Mouse (Mus musculus) kidney, adult 2 months (tissue): ENCODE measurements around the gene Ptpre.

ENCODE experiments used
- CTCF ChIP-seq: fragments of 200-500 bp; conservative IDR thresholded peaks from 2 replicates; pipeline ENCODE4 v1.5.1; 2011; ENCODE audit warnings: low read depth, mild to moderate bottlenecking, control low read depth, low read length, moderate library complexity, mixed read lengths; ENCODE audit not compliant: insufficient read depth, insufficient read length
- POLR2A ChIP-seq: fragments of 200-500 bp; IDR thresholded peaks from one replicate; pipeline ENCODE4 v1.6.1; 2011; ENCODE audit warnings: low read depth, low read length, control low read depth

DNA sequence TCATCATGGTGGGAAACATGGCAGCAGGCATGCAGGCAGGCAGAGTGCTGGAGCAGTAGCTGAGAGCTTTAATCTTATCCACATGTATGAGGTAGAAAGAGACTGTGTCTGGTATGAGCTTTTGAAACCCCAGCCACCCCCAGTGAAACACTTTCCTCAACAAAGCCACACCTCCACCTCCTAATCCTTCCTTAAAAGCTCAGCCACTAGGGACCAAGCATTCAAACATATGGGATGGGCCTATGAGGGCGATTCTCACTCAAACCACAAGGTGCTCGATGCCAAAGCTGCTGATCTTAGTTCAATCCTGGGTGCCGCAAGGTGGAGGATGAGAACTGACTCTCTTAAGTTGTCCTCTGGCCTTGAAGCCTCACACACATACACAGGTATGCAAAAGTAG is 16.3 kb downstream of the Ptpre start:
- TF ChIP-seq POLR2A: no peak
- no peak for TF ChIP-seq CTCF
